Mouse (Mus musculus) spleen, adult 18-20 months (tissue): ENCODE data around the gene Ttn.

Experiments used
- DNase-seq, 2 experiments: peaks; one replicate each; pipeline ENCODE4 v3.0.0; 2022; ENCODE audit warnings: mixed read lengths in 2 of 2

The Ttn gene

DNA sequence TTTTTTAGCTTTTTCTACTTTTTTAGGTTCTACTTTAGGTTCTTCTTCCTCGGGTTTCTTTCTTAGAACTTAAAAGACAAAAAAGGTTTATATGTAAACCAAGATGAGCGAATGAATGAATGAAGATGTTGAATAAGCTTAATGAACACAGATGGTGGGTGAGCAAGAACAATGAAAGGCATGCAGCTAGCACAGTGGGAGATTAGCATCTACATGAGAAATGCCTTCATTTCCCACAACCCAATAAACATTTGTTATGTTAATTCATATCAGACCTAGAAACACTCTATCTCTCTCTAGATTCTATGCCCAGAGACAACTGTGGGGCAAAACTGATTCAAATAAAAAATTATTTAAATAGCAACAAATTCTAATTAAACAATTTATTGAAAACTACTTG, 164.6 kb downstream of the Ttn start:
- DNase-seq = no peak

DNA sequence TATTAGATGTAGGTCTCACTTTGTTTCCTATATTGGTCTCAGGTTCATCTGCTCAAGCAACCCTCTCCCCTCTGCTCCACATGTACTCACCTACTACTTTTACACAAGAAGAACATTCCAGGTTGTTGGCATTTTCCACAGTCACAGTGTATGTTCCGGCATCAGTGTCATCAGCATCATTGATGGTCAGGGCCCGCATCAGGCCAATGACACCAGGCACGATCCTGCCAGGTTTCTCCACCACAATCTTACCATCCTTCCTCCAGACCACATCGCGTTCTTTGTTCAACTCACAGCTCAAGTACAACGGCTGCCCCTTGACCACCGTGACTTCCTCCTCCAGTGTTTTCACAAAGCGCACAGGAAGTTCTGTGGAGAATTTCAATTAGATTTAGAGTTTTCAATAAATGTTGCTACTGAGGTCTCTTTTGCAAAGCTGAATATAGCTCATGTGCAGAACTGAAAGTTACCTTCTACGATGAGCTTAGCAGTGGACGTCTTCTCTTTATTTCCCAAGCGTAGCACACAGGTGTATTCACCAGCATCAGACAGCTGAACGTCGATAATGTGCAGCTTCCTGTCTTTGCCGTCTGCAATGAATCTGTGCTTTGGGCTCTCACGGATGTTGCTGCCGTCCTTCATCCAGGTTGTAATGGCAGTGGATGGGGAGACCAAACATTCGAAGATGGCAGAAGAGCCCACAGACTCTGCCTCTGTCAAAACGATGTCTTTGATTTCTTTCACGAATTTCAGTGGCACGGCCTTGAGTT, 168.1 kb downstream of the Ttn start:
- DNase-seq = no peak

DNA sequence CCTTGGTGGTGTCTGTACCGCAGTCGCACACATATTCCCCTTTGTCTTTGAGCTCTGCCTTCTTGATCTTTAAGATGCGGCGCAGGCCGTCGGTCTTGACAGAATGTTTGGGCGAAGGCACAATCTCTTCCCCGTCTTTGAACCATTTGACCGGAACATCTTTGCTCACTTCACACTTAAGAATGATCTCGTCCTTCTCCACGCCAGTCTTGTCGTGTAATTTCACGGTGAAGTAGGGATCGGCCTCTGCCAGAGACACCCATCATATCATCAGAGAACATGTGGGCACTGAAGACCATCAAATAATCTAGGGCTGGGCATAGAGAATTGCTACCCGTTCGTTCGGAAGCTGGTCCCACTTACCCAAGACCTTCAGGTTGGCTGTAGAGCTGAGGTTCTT, 171.2 kb downstream of the Ttn start:
- DNase-seq = no peak

DNA sequence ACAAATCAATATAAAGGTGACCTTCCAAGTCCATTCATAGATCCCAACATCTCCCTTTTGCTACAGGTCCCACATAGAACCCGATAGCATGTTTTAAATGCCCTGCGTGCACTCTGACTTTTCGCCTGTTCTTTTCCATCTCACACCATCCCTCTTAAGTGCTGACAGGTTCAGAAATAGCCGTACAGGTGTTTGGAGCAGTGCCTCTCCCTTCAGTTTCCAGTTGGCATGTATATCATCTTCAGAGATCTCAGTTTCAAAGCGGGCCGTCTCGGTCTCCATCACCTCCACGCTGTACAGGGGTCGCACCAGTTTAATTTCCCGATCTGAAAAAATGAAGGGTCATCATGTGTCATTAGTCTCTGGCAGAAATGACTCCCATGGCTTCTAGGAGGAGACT, 174.0 kb downstream of the Ttn start:
- no peak for DNase-seq

DNA sequence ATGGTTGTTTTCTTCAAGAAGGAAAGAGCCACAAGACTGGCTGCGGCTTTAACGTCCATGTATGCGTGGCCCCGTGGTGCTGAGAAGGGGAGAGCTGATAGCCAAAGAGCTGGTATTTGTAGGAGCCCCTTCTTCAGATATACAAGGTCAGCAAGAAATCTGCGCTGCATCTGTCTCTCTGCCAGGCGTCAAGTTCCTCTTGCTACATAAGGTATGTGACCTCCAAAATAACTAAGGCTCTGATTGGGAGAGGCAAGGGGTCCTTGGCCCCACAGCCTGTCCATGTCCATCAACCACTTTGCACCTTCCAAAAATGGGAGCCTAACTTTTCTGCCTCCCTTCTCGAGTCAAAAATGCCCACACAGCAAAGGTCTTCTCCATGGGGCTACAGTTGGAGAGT, 175.1 kb downstream of the Ttn start:
- no peak for DNase-seq

DNA sequence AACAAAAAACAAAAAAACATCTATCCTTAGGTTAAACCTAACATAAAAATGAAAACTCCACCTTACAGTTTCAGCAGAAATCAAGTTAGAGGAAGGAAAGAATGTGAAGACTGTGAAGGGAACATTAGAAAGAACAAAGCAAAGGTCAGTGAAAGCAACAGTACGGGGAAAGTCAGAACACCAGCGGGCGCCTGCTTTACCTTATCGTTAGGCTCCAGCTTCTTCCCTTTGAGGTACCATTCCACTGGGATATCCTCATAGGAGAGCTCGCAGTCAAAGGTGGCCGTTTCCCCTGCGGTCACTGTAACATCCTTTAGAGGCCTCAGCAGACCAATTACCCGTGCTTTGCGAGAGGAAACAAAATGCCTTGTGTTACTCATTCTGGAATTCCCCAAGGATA, 175.5 kb downstream of the Ttn start:
- no peak for DNase-seq

DNA sequence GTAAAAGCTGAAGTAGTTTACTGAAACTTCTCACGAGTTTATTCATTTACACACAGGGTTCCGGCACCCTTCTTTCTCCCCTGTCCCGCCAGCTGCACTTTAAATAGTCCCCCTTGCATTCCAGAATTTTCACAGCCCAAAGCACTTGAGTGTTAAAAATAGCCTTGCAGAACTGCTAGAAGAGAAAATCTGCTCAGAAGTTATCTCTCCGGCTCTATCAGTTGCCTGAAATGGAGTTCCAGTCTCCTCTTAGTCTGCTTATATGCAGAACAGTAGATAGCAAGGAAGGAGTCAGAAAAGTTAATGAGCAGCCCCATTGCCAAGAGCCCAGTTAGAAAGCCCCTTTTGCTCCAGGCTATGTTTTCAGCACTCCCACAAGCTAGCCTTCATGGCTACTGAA, 176.0 kb downstream of the Ttn start:
- no peak for DNase-seq

DNA sequence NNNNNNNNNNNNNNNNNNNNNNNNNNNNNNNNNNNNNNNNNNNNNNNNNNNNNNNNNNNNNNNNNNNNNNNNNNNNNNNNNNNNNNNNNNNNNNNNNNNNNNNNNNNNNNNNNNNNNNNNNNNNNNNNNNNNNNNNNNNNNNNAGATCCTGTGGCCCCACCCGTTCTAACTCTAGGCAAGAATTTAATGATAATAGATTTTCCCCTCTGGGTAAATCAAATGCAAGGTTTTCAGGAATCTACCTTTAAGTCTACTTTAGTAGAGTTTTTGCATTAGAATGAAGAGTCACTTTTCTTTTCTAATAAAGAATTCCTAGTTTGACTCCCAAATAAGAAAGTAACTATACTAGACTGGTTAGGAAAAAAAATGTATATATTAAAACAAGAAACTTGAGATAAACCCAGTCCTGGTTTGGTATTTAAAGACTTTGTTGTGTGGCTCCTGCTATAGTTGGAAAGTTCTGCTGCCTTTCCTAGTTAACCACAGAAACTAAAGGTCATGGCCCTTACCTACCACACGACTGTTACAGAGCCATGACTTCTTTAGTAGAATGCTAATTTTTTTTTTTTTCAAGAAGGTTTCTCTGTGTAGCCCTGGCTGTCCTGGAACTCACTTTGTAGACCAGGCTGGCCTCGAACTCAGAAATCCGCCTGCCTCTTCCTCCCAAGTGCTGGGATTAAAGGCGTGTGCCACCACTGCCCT, 177.0 kb downstream of the Ttn start:
- DNase-seq = no peak

DNA sequence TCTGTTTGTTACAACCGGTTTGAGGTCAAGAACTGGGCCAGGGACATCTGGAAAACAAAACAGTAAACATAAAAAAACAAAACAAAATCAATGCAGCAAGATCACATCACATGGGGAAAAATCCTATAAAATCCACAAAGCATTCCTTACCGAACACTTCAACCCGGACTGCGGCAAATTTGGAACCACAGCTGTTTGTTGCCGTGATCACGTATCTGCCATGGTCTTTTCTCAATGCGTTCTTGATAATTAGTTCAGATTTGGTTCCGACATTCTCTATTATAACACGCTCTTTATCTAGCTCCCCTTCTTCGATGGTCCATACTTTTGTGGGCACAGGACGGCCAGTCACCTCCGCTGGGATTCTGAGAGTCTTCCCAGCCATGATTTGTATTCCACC, 198.2 kb downstream of the Ttn start:
- DNase-seq = no peak

DNA sequence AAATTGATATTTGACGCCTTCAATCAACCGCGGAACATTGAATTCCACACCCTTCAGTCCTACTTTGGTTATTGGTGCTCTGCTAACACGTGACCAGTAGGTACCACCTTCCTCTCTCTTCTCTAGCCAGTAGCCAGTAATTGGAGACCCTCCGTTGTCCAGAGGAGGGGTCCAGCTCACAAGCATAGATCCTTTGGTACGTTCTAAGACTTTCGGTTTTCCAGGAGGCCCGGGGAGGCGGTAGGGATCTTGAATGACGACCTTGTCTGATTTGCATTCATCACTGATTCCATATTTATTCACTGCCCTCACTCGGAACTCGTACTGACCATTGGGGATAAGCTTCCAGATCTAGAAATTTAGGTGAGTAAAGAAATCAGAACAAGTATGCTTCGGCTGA, 201.6 kb downstream of the Ttn start:
- no peak for DNase-seq

DNA sequence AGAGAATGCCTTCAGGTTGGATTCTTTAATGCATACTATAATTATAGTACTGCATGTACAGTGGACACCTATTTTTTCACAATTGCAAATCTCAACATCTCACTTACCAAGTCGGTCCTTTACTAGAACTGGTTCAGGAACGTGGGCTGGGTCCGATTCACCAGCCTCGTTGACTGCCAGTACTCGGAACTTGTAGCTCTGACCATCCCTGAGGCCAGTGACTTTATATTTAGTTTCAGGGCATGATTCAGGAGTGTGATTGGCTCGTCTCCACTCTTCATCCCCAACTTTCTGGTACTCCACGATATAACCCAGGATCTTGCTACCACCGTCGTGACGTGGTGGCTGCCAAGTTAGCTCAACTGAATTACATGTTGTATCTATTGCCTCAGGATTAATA, 212.5 kb downstream of the Ttn start:
- no peak for DNase-seq

DNA sequence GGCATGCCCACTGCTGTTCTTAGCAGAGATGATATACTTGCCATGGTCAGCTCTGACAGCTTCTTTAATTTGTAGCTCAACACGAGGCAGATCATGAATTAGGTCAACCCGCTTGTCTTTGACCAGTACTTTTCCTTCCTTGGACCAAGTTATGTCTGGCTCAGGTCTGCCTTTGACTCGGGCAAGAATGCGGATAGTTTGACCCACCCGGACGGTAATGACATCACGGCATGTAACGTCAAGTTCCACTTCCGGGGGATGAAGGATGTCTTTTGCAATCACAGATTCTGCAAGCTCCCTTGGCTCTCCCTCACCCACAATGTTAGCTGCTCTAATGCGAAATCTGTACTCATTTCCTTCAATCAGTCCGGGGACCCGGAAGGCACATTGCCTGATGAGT, 215.1 kb downstream of the Ttn start:
- DNase-seq = no peak

DNA sequence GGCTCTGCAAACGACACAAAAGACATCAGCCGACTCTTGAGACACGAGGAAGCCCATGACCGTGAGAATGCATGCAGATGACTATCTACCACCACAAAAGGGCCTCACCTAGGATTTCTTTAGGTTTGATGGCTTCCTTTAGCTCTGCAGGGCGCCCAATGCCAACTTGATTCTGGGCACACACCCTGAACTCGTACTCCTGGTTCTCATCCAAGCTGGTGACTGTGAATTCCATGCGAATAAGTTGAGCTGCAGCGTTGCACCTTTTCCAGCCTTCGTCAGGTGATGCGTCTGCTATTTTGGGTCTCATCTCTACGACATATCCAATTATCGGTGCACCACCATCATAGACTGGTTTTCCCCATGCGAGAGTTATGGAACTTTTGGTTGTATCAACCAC, 217.8 kb downstream of the Ttn start:
- no peak for DNase-seq

DNA sequence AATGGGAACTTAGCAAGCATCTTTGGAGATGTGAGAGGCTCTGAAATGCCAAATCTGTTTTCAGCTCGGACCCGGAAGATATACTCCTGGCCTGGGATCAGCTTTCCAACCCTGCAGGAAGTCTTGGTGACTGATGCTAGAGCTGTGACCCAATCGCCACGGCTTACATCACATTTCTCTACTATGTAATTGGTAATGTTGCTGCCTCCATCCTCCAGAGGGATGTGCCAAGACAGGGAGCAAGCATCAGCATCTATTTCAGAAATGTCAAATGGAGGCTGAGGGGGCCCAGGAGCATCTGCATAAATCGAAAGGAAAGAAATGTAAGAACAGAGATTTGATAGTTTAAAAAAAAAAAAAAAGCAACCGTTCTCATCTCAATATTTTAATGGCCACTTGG, 220.2 kb downstream of the Ttn start:
- no peak for DNase-seq

DNA sequence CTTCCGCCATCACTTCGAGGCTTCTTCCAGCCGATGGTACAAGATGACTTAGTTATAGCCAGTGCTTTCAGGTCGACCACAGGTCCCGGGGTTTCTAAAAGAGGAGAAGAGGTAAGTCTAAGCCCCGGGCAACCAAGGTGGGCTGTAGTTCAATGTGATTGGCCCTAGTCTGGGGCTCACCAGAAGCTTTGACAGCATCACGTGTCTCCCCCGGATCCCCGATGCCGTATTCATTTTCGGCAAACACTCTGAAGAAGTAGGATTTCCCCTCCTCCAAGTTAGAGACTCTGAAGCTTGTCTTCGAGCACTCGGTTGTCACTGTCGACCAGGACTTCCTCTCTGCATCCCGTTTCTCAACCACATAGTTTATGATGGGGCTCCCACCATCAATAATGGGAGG, 225.9 kb downstream of the Ttn start:
- DNase-seq = no peak

DNA sequence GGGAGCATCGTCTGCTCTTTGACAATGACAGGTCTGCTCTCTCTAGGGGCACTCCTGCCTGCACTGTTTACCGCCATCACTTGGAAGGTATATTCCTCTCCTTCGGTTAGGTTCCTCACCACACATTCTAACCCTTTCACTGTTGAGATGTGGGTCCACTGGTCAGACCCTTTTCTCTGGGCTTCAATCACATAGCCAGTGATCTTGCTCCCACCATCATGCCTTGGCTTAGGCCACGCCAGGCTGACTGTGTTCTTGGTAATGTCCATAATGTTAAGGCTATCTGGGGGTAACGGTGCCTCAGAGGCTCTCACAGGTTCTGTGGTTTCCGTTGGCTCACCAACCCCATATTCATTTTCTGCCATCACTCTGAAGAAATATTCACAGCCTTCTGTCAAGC, 230.4 kb downstream of the Ttn start:
- DNase-seq = no peak

DNA sequence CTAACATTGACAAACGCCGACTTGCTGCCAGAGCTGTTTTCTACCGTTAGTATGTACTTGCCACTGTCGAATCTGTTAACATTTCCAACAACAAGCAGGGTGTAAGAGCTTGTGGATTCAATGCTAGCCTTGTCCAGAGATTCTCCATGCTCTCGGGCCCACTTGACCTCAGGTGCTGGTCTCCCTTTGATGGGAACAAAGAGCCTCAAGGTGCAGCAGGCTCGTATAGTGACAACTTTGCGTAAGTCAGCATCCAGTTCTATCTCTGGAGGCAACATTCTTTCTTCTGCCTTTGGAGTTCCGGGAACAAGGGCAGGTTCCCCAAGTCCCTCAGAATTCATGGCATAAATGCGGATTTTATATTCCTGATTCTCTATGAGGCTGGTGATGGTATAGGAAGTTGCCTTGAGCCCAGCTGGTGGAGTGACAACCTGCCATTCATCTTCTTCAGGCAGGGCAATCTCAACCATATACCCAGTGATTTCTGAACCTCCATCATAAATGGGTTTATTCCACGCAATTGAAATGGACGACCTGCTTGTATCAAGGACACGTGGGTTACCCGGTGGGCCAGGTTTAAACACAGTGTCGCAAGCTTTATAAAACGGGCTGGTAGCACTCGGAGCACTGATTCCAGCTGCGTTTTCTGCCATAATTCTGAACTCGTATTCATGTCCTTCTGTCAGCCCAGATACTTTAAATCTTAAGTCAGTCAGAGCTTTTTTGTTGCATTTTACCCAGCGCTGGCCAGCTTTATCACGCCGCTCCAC, 232.8 kb downstream of the Ttn start:
- no peak for DNase-seq

DNA sequence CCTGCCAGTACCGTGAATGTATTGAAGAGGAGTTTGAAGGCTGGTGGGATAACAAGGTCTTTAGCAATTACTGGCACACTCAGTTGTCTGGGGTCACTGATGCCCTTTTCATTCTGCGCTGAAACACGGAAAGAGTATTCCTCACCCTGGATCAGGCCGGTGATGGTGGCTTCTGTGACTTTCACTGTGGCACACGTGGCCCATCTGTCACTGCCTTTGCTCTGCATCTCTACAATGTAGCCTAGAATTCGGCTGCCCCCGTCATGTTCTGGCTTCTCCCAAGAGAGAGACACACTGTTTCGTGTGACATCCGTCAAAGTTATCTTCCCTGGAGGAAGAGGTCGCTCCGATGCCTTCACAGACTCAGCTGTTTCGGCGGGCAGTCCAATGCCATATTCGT, 233.7 kb downstream of the Ttn start:
- DNase-seq = no peak

DNA sequence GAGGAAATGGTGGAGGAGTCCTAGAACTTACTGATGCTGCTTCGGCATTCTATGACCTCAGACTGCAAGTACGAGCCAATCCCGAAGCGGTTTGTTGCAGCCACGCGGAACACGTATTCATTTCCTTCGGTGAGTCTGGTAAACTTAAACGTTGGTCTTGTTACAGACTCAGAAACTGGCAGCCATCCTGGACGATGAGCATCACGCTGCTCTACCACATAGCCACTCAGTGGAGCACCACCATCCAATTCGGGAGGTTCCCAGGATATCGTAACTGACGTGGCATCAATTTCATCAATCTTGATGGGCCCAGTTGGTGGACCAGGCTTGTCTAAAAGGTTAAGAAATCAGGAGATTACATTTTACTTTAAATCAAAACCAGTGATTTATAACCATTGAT, 262.7 kb downstream of the Ttn start:
- DNase-seq = no peak

DNA sequence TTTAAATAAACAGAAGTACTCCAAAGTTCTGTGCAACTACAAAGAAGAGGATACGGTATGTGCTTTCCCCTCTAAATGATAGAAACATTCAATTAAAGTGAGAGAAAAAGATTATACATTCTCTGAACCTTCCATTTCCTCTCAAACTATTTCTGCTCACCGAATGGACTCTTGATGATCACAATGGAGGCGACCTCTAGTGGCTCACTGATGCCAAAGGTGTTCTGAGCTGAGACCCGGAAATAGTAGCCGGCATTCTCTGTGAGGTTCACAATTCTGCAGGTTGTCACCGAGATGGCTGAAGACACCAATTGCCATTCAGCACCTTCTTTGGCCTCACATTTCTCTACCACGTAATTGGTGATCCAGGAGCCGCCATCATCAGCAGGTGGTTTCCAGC, 267.4 kb downstream of the Ttn start:
- no peak for DNase-seq

DNA sequence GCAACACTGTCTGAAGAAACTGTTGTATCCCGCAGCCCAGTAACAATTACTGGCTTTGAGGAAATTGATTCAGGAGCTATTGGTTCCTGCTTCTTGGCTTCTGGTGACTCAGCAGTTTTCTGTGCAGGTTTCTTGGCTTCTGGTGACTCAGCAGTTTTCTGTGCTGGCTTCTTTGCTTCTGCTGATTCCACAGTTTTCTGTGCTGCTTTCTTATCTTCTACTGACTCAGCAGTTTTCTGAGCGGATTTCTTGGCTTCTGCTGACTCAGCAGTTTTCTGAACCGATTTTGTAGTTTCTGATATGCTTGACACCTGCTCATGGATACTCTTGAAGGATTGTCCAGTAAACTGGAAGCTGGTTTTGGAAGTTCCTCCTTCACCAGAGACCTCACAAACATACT, 273.8 kb downstream of the Ttn start:
- DNase-seq = no peak

DNA sequence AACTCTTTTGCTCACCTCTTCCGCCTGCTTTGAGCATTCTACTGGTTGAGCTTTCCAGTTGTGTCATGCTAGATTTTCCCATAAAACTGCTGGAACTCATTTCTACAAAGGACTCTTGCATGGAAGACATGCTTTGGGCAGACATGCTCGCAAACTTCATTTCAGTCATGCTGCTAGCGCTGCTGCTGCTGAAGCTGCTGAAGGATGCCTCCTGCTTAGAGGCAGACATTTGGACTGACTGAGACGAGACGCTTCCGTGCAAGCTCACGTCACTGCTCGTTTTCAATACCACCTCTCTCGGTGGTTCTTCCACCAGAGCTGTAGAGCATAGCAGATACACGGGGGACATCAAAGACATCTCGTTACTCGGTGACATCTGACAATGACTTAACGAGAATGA, 276.7 kb downstream of the Ttn start:
- DNase-seq = no peak

DNA sequence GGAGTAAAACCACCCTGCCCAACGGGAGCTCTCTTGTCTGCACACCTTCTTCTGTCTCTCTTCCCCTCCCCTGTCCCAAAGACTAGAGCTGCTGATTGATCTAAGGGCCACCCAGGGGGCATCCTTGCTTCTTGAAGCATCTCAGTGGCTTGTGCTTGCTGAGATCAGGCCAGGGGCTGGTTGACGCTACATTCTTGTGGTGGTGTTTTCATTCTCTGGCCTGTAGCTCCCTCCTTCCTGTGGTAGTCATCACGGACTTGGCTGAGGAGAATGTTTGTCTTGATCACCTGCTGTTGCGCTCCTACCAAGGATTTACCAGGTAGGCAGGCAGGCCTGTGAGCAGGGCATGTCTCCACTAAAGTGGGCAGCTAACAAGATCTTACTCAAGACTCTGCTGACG, 279.6 kb downstream of the Ttn start:
- no peak for DNase-seq

DNA sequence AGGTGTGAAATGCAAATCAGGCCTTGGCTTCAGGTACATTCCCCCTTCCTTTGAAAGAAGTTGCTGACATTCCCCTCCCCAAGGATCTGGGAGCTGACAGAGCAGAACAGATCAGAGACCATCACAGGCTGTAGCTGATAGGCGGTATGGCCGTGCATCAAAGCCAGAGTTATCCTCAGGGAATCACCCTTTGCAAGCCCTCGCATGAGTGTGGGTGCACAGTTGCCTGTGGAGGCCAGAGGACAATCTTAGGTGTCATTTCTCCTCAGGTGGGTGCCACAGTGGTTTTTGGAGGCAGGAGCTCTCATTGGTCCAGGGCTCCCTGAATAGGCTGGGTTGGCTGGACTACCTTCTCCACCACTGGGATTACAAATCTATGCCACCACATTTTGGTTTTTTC, 280.2 kb downstream of the Ttn start:
- DNase-seq = no peak
